Mouse (Mus musculus) MEL (cell line): ENCODE measurements at regions not wholly inside any gene's neighbourhood (a gene's known extent, or its start where the extent isn't known, plus 50 kb on each side); places are given as distances from the start of the nearest gene placed in this dataset.

Source experiments
- CTCF ChIP-seq, 3 experiments: IDR thresholded peaks in 2 of 3; conservative IDR thresholded peaks in 1 of 3; 2 replicates each; pipeline ENCODE4 v1.5.1; 2011 to 2012; ENCODE audit warnings: low read length in 3 of 3, low read depth in 2 of 3, mild to moderate bottlenecking in 2 of 3, improper control_type of control experiment in 1 of 3, inconsistent platforms in 1 of 3, mixed read lengths in 1 of 3, moderate library complexity in 1 of 3; ENCODE audit not compliant: control insufficient read depth in 1 of 3, insufficient read depth in 1 of 3, poor library complexity in 1 of 3, severe bottlenecking in 1 of 3
- E2F4 ChIP-seq: IDR thresholded peaks from 2 replicates; pipeline ENCODE4 v1.6.1; 2011; ENCODE audit warnings: low read depth, low read length, improper control_type of control experiment, borderline replicate concordance
- EP300 ChIP-seq, 2 experiments: IDR thresholded peaks; 2 replicates each; pipeline ENCODE4 v1.6.1; 2011; ENCODE audit warnings: improper control_type of control experiment in 2 of 2, low read length in 2 of 2, low read depth in 1 of 2, mild to moderate bottlenecking in 1 of 2
- GATA1 ChIP-seq: IDR thresholded peaks from 2 replicates; pipeline ENCODE4 v1.6.1; 2011; ENCODE audit warnings: low read depth, low read length, improper control_type of control experiment
- POLR2A ChIP-seq, 2 experiments: IDR thresholded peaks; 2 replicates each; pipeline ENCODE4 v1.6.1; 2011 to 2012; ENCODE audit warnings: low read length in 2 of 2, mild to moderate bottlenecking in 2 of 2, control low read depth in 1 of 2, improper control_type of control experiment in 1 of 2, low read depth in 1 of 2, moderate library complexity in 1 of 2; ENCODE audit not compliant: control insufficient read depth in 1 of 2, insufficient read depth in 1 of 2, poor library complexity in 1 of 2

DNA sequence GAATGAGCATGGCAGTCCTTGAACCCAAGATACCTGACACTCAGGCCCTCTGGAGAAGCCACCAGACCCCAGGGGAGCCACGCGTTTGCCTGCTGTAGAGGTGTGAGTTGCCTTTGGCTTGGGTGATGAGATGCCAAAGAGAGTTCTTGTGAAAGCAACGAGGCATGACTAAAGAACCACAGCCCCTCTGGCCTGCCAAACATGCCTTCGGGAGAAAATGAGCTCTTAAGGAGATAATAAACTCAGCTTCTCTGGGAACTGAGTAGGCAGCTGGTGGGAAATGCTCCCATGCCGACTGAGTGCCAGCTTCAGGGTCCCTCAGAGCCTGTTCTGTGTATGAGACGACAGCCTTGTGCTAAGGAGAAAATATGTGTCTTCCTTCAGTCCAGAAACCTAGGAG lies 160.1 kb downstream of the Klhl25 start:
- no peak for TF ChIP-seq EP300 (IDR thresholded peaks at IDR 0.05; ENCODE audit: low read depth in 1 of 2, low read length in 2 of 2)
- no peak for TF ChIP-seq E2F4
- no peak for TF ChIP-seq GATA1
- TF ChIP-seq POLR2A (IDR thresholded peaks at IDR 0.05; ENCODE audit: control insufficient read depth in 1 of 2, insufficient read depth in 1 of 2, low read depth in 1 of 2, low read length in 2 of 2, poor library complexity in 1 of 2), result no peak
- no peak for TF ChIP-seq CTCF (IDR thresholded peaks at IDR 0.05 in 2 of 3, conservative IDR thresholded peaks at IDR 0.05 in 1 of 3; ENCODE audit: control insufficient read depth in 1 of 3, insufficient read depth in 1 of 3, low read depth in 2 of 3, low read length in 3 of 3, poor library complexity in 1 of 3, severe bottlenecking in 1 of 3)
